Mouse (Mus musculus) cerebellum, adult 2 months (tissue): Measurements from ENCODE around the gene Tmem202.

ENCODE experiments used
- CTCF ChIP-seq: fragments of 200-500 bp; IDR thresholded peaks from 2 replicates; pipeline ENCODE4 v1.5.1; 2011; ENCODE audit warnings: low read depth, mild to moderate bottlenecking, control low read depth, low read length, moderate library complexity, borderline replicate concordance; ENCODE audit not compliant: insufficient read depth
- POLR2A ChIP-seq: fragments of 200-500 bp; IDR thresholded peaks from 2 replicates; pipeline ENCODE4 v1.6.1; 2011; ENCODE audit warnings: low read length, control low read depth, borderline replicate concordance; ENCODE audit not compliant: insufficient read depth

DNA sequence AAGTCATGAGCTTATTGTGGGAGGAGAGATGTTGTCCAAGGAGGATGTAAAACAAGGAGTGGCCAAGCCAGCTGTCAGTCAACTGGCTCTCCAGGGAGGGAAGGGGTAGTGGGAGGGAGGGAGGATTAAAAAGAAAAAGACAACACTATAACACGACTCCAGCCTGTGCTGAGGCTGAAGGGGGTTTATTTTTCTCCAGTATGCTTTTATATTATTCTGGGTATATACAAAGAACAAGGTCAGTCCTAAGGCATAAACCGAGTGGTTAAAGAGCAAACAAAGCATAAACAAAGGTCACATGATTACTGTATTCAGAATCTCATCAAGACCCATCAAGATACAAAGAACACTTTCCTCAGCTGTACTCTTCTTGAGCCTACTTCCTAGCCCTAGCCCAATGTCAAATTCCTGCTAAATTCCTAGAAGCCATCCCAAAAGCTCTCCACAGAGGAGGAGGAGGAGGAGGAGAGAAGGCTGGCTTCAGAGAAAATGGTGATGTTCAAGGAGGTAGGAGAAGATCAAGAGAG is 9.4 kb upstream of the Tmem202 start:
- TF ChIP-seq CTCF (no peak), POLR2A (no peak)
